Mouse (Mus musculus): ENCODE measurements around the gene Gsk3b. TPM values are rescaled to one million over a fixed set of nuclear protein-coding genes. Genes with fewer than 3 reads are reported as not detected.

The Gsk3b gene
- polyA plus RNA-seq, 1 experiment from 2014 or later = 55.3 TPM

GRCm38 (mm10) chr16:38157854-38158622, 69.2 kb downstream of the Gsk3b start:
- Histone ChIP-seq H3K27me3 (no peaks in the 10 kb centered on the region), H3K4me2 (no peak overlapping the region), H3K4me3 (no peak overlapping the region), H3K9ac (no peak overlapping the region), H3K36me3 (no peaks in the 10 kb centered on the region), H3K27ac (no peak overlapping the region), H3K4me1 (no peaks in the 10 kb centered on the region), H3K9me3 (no peaks in the 10 kb centered on the region)
- 91% methylated on average over 7 of the region's 7 CpGs for WGBS
- ATAC-seq (ENCODE audit: insufficient number of reproducible peaks, low FRiP score, low TSS enrichment, low read depth) = no peak

GRCm38 (mm10) chr16:38162019-38162418, 73.2 kb downstream of the Gsk3b start:
- Histone ChIP-seq H3K4me2 (no peak overlapping the region), H3K4me3 (no peak overlapping the region), H3K9me3 (no peaks in the 10 kb centered on the region), H3K36me3 (0 out of 2 replicates have a peak, but pooled peaks cover 3% of the 10 kb centered on the region), H3K9ac (no peak overlapping the region), H3K4me1 (no peaks in the 10 kb centered on the region), H3K27ac (no peak overlapping the region), H3K27me3 (no peaks in the 10 kb centered on the region)
- WGBS = 65% methylated on average over 3 of the region's 3 CpGs
- ATAC-seq (ENCODE audit: insufficient number of reproducible peaks, low FRiP score, low TSS enrichment, low read depth) = no peak

GRCm38 (mm10) chr16:38164811-38165591, 76.2 kb downstream of the Gsk3b start:
- Histone ChIP-seq H3K4me3 (no peak overlapping the region), H3K9ac (no peak overlapping the region), H3K4me1 (no peaks in the 10 kb centered on the region), H3K27me3 (no peaks in the 10 kb centered on the region), H3K9me3 (no peaks in the 10 kb centered on the region), H3K36me3 (0 out of 2 replicates have a peak, but pooled peaks cover 3% of the 10 kb centered on the region), H3K4me2 (no peak overlapping the region), H3K27ac (no peak overlapping the region)
- WGBS = 94% methylated on average over 7 of the region's 7 CpGs
- ATAC-seq (ENCODE audit: insufficient number of reproducible peaks, low FRiP score, low TSS enrichment, low read depth) = no peak

GRCm38 (mm10) chr16:38168971-38169370, 80.2 kb downstream of the Gsk3b start:
- Histone ChIP-seq H3K9me3 (no peaks in the 10 kb centered on the region), H3K4me3 (no peak overlapping the region), H3K4me1 (peaks cover 5% of the 10 kb centered on the region; the same call in 1 of the 2 replicates), H3K27ac (no peak overlapping the region), H3K4me2 (no peak overlapping the region), H3K36me3 (peaks cover 12% of the 10 kb centered on the region), H3K27me3 (no peaks in the 10 kb centered on the region), H3K9ac (no peak overlapping the region)
- no peak for ATAC-seq (ENCODE audit: insufficient number of reproducible peaks, low FRiP score, low TSS enrichment, low read depth)
- WGBS = 91% methylated on average over 5 of the region's 5 CpGs

- no peak for ATAC-seq (ENCODE audit: insufficient number of reproducible peaks, low FRiP score, low TSS enrichment, low read depth)
- Histone ChIP-seq H3K4me2 (no peak overlapping the region), H3K9ac (no peak overlapping the region), H3K4me3 (no peak overlapping the region), H3K27ac (no peak overlapping the region), H3K4me1 (0 out of 2 replicates have a peak, but pooled peaks cover 2% of the 10 kb centered on the region), H3K9me3 (no peaks in the 10 kb centered on the region), H3K36me3 (no peaks in the 10 kb centered on the region), H3K27me3 (no peaks in the 10 kb centered on the region)
- 83% methylated on average over 4 of the region's 4 CpGs for WGBS
Observed at GRCm38 (mm10) chr16:38179150-38179549, 90.3 kb downstream of the Gsk3b start.

- Histone ChIP-seq H3K4me2 (no peak overlapping the region), H3K36me3 (no peaks in the 10 kb centered on the region), H3K4me1 (no peaks in the 10 kb centered on the region), H3K9me3 (no peaks in the 10 kb centered on the region), H3K4me3 (no peak overlapping the region), H3K27me3 (no peaks in the 10 kb centered on the region), H3K27ac (no peak overlapping the region), H3K9ac (no peak overlapping the region)
- 79% methylated on average over 8 of the region's 8 CpGs for WGBS
- no peak for ATAC-seq (ENCODE audit: insufficient number of reproducible peaks, low FRiP score, low TSS enrichment, low read depth)
Observed at GRCm38 (mm10) chr16:38181421-38181820, 92.6 kb downstream of the Gsk3b start.

- H3K4me1 ChIP-seq = no peaks in the 10 kb centered on the region
- H3K27me3 ChIP-seq = no peaks in the 10 kb centered on the region
- 80% methylated on average over 8 of the region's 8 CpGs for WGBS
- no peak overlapping the region for H3K4me3 ChIP-seq
- H3K9me3 ChIP-seq = no peaks in the 10 kb centered on the region
- H3K4me2 ChIP-seq = no peak overlapping the region
- ATAC-seq (ENCODE audit: insufficient number of reproducible peaks, low FRiP score, low TSS enrichment, low read depth) = no peak
- H3K27ac ChIP-seq = no peak overlapping the region
- H3K36me3 ChIP-seq = peaks cover 6% of the 10 kb centered on the region; the same call in 1 of the 2 replicates
- no peak overlapping the region for H3K9ac ChIP-seq
Observed at GRCm38 (mm10) chr16:38184657-38185269, 96.0 kb downstream of the Gsk3b start.

- peaks cover 30% of the 10 kb centered on the region for H3K36me3 ChIP-seq
- H3K27ac ChIP-seq = no peak overlapping the region
- 86% methylated on average over 4 of the region's 4 CpGs for WGBS
- H3K9me3 ChIP-seq = no peaks in the 10 kb centered on the region
- H3K9ac ChIP-seq = no peak overlapping the region
- ATAC-seq (ENCODE audit: insufficient number of reproducible peaks, low FRiP score, low TSS enrichment, low read depth) = no peak
- H3K4me3 ChIP-seq = no peak overlapping the region
- no peaks in the 10 kb centered on the region for H3K4me1 ChIP-seq
- H3K4me2 ChIP-seq = no peak overlapping the region
- no peaks in the 10 kb centered on the region for H3K27me3 ChIP-seq
Observed at GRCm38 (mm10) chr16:38189952-38190351, 101.2 kb downstream of the Gsk3b start.

- H3K4me2 ChIP-seq = no peak overlapping the region
- H3K36me3 ChIP-seq = peaks cover 35% of the 10 kb centered on the region
- 88% methylated on average over 3 of the region's 3 CpGs for WGBS
- H3K4me3 ChIP-seq = no peak overlapping the region
- ATAC-seq (ENCODE audit: insufficient number of reproducible peaks, low FRiP score, low TSS enrichment, low read depth) = no peak
- H3K4me1 ChIP-seq = no peaks in the 10 kb centered on the region
- no peaks in the 10 kb centered on the region for H3K27me3 ChIP-seq
- H3K9me3 ChIP-seq = no peaks in the 10 kb centered on the region
- H3K9ac ChIP-seq = no peak overlapping the region
- no peak overlapping the region for H3K27ac ChIP-seq
Observed at GRCm38 (mm10) chr16:38190531-38190930, 101.7 kb downstream of the Gsk3b start.

GRCm38 (mm10) chr16:38191460-38191859, 102.7 kb downstream of the Gsk3b start:
- no peak overlapping the region for H3K27ac ChIP-seq
- no peak overlapping the region for H3K9ac ChIP-seq
- H3K4me3 ChIP-seq = no peak overlapping the region
- peaks cover 38% of the 10 kb centered on the region for H3K36me3 ChIP-seq
- WGBS = 86% methylated on average over 6 of the region's 6 CpGs
- no peak overlapping the region for H3K4me2 ChIP-seq
- no peak for ATAC-seq (ENCODE audit: insufficient number of reproducible peaks, low FRiP score, low TSS enrichment, low read depth)
- no peaks in the 10 kb centered on the region for H3K9me3 ChIP-seq
- H3K27me3 ChIP-seq = no peaks in the 10 kb centered on the region
- H3K4me1 ChIP-seq = no peaks in the 10 kb centered on the region

- no peak for ATAC-seq (ENCODE audit: insufficient number of reproducible peaks, low FRiP score, low TSS enrichment, low read depth)
- no peaks in the 10 kb centered on the region for H3K4me1 ChIP-seq
- no peaks in the 10 kb centered on the region for H3K27me3 ChIP-seq
- no peak overlapping the region for H3K9ac ChIP-seq
- H3K4me3 ChIP-seq = no peak overlapping the region
- H3K9me3 ChIP-seq = no peaks in the 10 kb centered on the region
- 79% methylated on average over 6 of the region's 6 CpGs for WGBS
- no peak overlapping the region for H3K27ac ChIP-seq
- no peak overlapping the region for H3K4me2 ChIP-seq
- peaks cover 43% of the 10 kb centered on the region for H3K36me3 ChIP-seq
Observed at GRCm38 (mm10) chr16:38192640-38193039, 103.8 kb downstream of the Gsk3b start.

GRCm38 (mm10) chr16:38197299-38197698, 108.5 kb downstream of the Gsk3b start:
- H3K27ac ChIP-seq = no peak overlapping the region
- WGBS = 61% methylated on average over 4 of the region's 4 CpGs
- H3K9ac ChIP-seq = no peak overlapping the region
- no peaks in the 10 kb centered on the region for H3K9me3 ChIP-seq
- H3K4me3 ChIP-seq = no peak overlapping the region
- ATAC-seq (ENCODE audit: insufficient number of reproducible peaks, low FRiP score, low TSS enrichment, low read depth) = no peak
- H3K4me2 ChIP-seq = no peak overlapping the region
- H3K4me1 ChIP-seq = no peaks in the 10 kb centered on the region; the same call in 1 of the 2 replicates
- peaks cover 36% of the 10 kb centered on the region for H3K36me3 ChIP-seq
- no peaks in the 10 kb centered on the region for H3K27me3 ChIP-seq

Measured in limb, embryonic 15.5 days (tissue).